Mouse (Mus musculus) ovary, postnatal 14 days (tissue): ENCODE measurements around the gene Nup153.
A peak's percentile ranks its signal among the peaks of the same experiment; 100 is the strongest.

Experiments used
- DNase-seq: peaks from one replicate; pipeline ENCODE4 v3.0.0; 2022; ENCODE audit warnings: low spot score

The Nup153 gene

DNA sequence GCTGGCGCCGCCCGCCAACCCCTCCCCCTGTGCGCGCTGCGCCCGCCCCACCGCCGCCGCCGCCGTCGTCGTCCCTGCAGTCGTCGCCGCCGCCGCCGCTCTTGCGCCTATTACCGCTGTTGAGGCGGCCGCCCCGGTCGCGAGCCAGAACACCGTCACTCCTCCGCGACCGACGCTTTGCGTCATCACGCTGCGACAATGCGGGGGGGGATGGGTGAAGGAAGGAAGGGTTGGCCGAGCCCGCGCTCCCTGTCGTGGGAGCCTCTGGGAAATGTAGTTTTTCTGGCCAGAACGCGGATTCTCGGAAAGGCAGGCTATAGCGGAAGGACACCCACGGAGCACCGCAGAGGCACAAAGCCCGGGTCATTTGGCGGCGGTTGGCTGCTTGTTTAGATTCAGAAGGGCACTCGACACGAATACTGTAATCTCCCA, at the start of gene Nup153:
Gene Nup153, minus strand, starts transcription at position 104 of the 432 bp plus-strand sequence.
- DNase-seq: peak; percentile 100

- DNase-seq: no peak
Observed at GRCm38 (mm10) chr13:46777461-46777860, 49.7 kb upstream of the Nup153 start.

GRCm38 (mm10) chr13:46776636-46777305, 49.0 kb upstream of the Nup153 start:
- DNase-seq: no peak

GRCm38 (mm10) chr13:46774998-46775397, 47.3 kb upstream of the Nup153 start:
- DNase-seq: no peak

- no peak for DNase-seq
Observed at GRCm38 (mm10) chr13:46772581-46772980, 44.8 kb upstream of the Nup153 start.

DNA sequence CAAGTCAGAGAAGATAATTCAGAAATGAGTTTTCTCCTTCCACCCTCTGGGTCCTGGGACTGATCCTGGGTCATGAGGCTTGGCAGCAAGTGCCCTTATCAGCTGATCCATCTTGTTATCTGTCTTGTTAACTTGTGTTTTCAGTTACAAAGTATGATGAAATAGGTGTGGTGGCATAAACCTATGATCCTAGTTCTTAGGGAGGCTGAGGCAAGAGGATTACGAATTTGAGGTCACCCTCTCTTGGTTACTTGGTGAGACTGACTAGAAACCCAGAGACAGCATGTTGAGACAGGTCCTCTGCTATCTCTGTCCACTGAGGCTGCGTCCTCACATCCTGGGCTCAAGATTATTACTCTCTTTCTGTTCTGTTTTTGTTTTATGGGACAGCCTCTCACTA, 37.6 kb upstream of the Nup153 start:
- no peak for DNase-seq

DNA sequence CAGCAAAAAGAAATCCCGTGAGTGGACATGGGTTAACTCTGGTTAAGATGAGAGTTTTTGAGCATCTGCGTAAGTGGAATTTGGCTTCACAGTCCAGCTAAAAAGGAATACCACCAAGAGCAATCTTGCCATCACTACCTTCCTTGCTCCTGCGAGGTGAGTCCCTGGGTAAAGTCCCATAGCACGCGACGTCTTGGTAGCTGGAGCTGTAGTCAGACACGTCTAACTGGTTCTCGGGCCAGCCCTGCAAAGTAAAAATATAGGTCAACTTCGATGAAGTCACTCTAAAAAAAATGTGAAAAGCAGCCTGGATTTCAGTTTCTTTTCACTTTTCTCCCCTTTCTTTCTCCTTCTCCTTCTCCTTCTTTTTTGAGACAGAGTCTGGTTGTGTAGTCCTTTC, 35.5 kb upstream of the Nup153 start:
- no peak for DNase-seq

DNA sequence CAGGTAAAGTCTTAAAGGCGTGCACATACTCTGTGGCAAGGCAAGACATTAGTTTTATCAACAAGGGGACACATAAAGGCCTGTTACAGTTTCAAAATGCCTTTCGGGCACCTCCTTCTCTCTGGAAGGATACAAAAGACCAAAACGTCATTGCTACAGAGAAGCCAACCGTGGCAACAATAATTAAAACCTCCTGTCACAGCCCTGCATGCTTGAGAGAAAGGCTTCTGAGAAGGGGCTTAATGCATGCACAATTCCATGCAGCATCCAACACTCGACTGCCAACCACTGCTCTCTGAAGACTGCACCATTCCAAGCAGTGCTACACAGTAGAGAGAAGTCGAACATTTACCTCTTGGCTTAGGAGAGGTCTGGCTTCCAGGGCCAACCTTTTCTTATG, 33.2 kb upstream of the Nup153 start:
- DNase-seq: no peak

- no peak for DNase-seq
Observed at GRCm38 (mm10) chr13:46759281-46759809, 31.6 kb upstream of the Nup153 start.

DNA sequence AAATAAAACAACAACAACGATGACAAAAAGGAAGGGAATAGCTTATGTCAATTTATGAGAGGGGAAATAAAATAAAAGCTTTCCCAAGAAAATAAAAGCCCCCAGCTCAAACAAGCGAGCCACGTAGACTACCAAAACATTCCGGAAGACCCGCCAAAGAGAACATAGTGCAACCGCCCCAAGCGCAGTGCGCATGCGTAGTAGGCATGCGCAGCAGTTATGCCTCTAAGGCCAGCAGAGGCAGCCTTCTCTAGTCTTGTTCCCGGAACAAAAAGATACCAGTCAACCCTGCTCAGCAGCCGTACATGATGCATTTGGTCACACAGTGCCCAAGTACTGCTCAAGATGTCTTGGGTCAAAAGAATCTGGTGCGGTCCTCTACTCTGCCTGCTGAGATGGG, 30.9 kb upstream of the Nup153 start:
- no peak for DNase-seq

DNA sequence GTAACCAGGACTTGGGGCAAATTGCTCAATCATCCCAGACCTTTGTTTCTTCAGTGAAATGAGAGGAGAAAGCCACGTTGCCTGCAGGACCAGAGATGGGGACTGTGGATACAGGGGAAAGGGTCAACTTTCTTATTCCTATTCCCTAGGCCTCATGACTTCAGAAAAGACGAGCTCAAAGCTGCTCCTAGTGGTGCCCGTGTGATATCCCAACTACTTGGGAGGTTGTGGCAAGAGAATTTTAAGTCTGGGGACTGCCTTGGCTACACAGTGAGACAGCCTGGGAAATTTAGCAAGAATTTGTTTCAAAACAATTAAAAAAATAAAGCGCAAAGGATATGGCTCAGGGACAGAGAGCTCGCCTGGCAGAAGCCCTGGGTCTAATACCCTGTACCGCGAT, 30.2 kb upstream of the Nup153 start:
- DNase-seq: no peak

DNA sequence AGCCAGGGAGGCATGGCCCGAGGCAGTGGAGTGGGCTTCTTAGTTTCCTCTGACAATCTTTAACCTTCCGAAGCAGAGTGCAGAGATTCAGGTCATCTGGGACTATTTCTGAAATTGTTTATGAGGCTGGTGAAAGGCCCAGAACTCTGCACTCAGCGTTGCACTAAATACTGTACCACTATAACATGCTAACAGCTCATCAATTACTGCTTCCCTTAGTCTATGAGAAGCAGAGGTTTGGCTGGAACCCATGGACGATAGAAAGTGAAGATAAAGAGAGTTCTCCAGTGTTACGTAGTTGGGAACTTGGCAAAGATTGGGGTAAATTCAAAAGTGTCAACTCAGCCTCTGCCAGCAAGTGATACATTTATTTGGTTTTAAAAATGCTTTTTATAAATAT, 25.6 kb upstream of the Nup153 start:
- DNase-seq: no peak

DNA sequence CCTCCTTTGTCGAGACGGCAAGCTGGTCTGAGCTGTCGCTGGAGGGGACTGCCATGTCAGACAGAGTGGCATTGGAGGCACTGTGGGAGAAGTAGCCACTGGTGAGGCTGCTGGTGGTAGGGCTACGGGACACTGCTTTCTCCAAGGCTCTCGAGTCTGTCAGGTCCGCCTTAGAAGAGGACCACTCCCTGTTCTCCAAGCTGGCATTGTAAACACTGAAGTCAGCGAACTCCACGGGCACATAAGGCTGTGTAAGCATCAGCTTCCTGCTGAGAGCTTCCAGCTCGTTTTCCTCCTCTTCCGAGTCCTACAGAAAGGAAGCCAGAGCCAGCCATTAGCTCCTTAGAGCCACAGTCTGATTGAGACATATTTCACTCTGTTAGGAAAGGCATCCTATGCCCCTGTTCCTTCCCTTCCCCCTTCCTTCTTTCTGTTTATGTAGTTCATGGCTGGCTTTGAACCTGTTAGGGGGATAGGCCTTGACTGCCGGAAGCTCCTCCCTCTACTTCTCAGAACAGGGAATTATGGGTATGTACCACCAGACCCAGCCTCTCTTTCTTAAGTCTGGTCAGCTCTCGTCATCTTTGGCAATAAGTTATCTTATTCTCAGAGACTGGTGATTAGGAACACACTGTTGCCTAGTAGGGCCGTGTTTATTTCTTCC, 25.0 kb upstream of the Nup153 start:
- DNase-seq: no peak

DNA sequence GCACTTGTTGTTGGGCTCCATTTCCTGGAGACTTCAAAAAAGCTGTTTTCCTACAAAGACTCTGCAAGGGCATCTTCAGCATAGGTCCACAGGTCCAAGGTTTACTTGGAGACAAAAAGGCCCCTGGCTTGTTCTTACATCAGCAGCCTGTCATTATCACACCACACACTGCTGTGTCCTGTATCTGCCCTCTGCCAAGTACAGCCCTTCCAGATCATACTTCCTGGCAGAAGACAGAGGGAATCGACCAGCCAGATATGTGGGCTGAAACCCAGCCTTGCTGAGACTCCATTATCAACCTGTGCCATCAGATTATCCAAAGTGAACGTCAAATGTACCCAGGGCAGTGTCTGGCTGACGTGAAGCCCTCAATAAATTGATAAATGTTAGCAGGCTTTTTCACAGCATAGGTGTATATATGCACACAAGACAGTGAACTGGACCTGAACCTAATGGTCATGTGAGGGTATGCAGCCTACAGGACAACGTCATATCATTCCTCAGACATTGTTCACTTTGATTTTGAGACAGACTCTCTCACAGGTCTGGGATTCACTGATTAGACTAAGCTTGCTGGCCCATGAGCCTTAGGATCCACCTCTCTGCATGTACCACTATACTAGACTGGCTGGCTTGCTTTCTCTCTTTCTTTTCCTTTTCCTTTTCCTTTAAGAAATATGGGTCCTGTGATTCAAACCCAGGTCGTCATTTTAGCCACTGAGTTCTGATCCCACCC, 20.6 kb upstream of the Nup153 start:
- no peak for DNase-seq

DNA sequence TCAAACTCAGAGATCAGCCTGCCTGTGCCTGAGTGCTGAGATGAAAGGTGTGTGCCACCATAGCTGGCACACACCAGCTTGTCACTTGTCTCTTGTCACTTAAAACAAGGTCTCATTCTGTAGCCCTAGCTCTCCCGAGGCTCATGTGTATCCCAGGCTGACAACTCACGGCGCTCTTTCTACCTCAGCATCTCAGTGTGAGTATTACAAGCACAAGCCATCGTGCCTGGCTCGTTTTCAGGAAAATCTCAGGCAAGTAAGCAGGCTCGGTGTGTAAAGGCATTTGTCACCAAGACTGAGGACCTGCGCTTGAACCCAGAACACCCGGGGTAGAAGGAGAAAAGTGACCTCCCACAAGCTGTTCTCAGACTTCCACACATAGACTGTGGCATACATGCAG, 16.1 kb upstream of the Nup153 start:
- no peak for DNase-seq

GRCm38 (mm10) chr13:46742367-46742766, 14.6 kb upstream of the Nup153 start:
- DNase-seq: no peak

GRCm38 (mm10) chr13:46739426-46739825, 11.7 kb upstream of the Nup153 start:
- no peak for DNase-seq

GRCm38 (mm10) chr13:46737482-46737881, 9.7 kb upstream of the Nup153 start:
- no peak for DNase-seq

- DNase-seq: no peak
Observed at GRCm38 (mm10) chr13:46736479-46736865, 8.7 kb upstream of the Nup153 start.

DNA sequence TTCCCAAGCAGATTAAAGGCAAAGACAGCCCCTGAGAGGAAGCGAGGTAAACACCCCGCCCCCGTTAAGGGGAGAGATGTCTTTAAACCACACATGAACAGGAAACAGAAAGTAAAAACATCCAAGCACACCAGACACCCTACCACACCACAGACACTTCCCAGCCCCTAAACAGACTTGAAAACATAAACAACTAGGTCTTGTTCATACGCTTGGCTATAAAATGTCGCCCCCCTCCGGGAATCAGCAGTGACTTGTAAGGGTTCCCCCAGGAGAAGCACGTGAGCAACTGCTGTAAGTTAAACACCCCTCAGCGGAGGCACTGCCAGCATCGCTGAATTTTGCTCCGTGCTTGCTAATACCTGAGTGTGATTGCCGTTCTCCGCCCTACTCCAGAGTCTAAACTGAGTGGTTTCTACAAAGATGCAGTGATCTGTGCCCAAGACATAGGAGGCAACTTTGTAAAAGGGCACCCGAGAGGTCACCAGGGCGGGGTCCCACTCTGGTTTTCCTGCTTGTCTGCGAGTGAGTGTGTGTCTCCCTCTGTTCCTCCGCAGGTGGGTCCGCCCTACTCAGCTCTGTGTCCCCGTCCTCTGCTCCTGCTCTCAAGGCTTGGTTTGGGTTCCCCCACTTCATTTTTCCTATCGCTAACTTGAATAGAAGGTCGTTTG, 8.2 kb upstream of the Nup153 start:
- DNase-seq: peak; percentile 34

- DNase-seq: no peak
Observed at GRCm38 (mm10) chr13:46735219-46735807, 7.6 kb upstream of the Nup153 start.

DNA sequence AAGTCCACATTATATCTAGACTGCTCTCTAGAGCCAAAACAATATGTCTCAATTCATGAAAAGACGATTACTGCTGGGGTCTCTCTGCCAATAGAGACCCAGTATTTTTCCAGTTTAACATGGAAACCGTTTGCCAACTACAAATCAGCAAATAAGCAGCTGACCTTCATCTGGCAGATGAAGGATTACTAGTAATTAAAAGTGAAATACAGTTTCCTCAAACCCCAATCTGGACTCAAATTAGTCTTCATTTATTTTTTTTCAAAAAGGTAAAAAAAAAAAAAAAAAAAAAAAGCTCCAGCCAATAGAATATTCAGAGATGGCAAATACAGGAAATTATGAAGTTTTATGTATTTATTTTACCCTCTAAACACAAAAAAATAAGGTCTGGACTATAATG, 2.3 kb upstream of the Nup153 start:
- no peak for DNase-seq
